Mouse (Mus musculus): ENCODE results near the gene Cdc27.
"Not testable (repeated sequence)": the region's sequence is repeated elsewhere in the genome, so short reads cannot be mapped to it uniquely, and the experiment has no call there.

Cdc27 gene

DNA sequence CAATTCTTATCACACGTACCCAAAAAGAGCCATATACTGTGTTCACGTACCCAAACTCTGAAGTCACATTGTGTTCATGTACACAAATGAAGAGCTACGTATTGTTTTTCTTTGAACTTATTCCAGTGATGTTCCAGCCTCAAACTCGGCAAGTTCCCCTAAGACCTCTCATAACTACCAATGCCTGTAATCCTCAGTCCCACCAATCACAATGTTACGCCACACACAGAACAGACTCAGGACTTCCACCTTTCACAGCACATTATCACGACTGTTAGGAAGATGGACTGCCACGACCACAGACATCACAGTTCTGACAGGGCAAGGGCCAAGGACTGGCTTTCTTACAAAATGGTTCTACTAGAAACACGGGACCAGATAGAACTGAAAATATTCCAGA, 20.1 kb upstream of the Cdc27 start:
- not testable (repeated sequence) for DNase-seq (ENCODE audit: low spot score)

DNA sequence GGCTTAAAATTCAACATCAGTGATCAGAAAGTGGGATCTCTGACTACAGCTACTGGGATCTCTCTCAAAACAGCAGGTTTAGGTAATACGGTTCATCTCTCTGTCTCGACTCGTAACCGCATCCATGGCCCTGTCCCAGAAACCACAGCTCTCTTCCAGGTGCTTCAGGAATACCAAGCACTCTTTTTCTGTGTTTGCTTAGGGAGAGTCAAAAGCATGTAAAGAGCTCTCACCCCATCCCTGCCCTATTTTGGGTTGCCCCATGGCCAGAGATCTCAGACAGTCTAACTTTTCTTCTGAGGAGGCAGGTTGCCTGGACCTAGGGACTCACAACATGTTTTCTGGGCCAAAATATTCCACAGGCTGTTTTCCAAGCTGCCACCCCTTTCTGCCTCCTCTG, 17.9 kb upstream of the Cdc27 start:
- no peak for DNase-seq (ENCODE audit: low spot score)

DNA sequence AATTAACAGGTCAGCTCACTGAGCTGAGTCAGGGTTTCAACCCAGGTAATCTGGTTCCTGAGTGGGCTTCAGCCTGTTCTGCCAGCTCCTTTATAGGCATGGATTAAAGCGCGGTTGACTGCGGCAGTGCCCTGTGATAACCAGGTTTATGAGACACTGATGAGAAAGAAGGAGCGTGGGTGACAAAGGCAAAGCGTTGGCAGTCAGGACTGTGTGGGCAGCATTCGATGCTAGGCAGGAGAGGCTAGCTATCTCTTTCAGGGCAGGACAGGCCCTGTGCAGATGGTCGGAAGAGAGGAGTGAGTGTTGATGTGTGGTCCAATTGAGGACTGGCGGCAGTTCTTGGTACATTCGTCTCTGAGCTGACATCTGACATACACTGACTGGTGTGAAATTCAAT, 17.3 kb upstream of the Cdc27 start:
- no peak for DNase-seq (ENCODE audit: low spot score)

DNA sequence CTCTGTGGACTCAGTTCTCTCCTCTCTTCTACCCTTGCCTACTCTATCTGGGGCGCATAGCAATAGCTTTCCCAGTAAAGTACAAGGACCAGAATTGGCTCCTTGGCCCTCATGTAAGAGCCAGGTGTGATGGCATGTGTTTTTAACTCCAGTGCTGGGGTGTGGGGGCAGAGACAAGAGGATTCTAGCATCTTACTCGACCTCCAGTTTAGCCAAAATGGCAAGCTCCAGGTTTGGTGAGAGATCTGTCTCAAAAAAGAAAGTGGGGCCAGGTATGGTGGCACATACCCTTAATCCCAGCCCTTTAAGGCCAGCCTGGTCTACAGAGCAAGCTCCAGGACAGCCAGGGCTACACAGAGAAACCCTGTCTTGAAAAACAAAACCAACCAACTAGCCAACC, 16.4 kb upstream of the Cdc27 start:
- no peak for DNase-seq (ENCODE audit: low spot score)

DNA sequence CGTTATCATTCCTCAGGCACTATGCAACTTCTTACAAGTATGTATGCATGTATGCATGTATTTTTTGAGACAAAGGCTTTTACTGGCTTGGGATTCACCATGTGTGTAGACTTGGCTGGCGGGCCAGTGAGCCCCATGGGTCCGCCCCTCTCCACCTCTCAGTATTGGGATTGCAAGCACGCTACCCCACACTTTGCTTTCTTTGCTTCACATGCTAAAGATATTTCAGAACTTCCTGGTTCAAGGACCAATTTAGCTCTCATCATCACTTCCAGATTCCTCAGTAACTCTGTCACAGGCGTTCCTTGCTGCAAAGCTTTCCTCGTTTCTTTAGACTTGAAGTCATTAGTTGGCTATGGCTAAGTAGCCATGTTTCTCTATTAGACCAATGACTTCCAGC, 15.7 kb upstream of the Cdc27 start:
- no peak for DNase-seq (ENCODE audit: low spot score)

DNA sequence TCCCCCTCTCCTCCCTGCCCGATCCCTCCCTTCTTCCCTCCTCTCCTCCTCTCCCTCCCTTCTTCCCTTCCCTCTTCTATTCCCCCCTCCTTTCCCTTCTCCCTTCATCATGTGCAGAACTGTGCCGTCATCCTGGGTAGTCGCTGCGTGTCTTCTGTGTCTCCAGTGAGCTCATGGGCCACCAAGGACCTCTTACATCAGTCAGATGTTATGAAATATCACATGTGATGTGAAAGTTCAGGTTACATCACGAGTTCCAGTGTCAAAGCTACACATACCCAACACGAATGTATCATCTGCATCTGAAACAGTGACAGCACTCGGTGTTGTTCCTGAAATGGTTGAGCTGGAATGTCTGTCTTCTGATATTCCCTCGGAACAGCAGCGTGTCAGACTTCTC, 14.8 kb upstream of the Cdc27 start:
- no peak for DNase-seq (ENCODE audit: low spot score)

DNA sequence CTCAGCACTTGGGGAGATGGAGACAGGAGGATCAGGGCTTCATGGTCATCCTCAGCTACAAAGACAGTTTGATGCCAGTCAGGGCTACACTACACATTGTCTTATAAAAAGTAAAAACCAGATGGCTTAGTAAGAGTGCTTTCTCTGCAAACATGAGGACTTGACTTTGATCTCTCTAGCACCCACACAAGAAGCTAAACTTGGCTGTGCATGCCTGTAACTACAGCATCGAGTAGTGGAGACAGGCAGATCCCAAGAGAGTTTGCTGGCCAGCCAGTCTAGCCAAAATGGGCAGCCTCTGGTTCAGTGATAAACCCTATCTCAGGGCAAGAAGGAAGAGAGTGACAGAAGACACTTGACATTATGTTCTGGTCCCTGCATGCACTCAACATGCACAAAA, 13.1 kb upstream of the Cdc27 start:
- no peak for DNase-seq (ENCODE audit: low spot score)

DNA sequence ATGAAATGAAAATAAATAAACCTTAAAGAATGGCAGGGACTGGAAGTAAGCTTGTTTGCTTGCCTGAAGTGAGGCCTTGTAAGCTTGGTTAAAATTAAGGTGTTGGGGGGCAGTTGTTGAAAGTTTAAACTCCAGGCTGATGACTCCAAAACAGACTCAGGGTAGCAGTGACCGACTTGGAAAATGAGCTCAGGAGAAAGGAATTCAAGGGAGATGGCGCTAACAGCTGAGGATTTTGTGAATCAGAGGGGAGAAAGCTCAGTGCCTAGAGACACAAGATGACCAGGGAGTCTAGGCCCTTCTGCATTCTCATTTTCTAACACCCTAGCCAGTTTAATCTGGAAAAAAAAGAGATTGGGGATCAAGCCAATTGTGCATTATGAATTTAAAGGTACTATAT, 10.6 kb upstream of the Cdc27 start:
- DNase-seq (ENCODE audit: low spot score) = no peak

DNA sequence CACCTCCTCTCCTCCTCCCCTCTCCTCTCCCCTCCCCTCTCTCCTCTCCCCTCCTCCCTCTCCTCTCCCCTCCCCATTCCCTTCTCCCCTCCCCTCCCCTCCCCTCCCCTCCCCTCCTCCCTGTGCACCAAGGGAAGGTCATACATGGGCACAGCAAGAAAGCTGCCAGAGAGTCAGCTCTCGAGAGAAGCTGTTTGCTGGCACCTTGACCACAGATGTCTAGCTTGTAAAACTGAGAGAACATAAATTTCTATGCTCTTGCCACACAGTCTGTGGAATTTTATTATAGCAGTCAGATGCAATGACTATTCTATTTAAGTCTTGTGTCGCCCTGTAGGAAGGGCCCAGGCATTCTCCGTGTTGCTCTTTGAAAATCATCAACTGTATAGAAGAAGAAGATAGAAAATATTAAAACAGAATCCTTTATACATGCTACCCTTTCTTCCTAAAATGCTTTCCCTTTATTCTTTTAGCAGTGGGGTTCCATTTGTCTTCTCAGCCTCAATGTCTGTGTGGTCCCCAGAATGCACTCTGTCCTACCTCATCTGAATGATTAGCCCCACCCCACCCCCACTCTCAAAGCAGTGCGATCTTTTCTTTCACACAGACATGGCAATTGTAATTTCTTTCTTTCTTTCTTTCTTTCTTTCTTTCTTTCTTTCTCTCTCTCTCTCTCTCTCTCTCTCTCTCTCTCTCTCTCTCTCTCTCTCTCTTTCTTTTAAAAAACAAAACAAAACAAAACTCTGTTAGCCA, 8.4 kb upstream of the Cdc27 start:
- DNase-seq (ENCODE audit: low spot score) = no peak

DNA sequence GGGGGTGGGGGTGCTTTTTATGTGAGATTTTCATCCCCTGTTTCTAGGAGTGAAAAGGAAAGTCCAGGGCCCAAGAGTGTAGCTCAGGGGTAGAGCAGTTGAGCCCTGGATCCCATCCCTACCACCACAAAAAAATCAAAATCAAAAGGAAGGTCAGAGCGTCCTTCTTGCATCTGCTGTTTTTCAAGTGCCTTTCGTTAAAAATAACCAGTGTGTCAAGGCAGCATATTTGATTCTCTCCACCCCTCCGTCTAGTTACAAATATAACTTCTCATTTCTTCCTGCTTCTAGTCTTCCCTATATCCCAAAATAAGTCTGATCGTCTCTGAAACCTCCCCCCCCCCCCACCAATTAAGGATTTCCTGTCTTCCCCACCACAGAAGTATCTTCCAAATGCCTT, 7.6 kb upstream of the Cdc27 start:
- no peak for DNase-seq (ENCODE audit: low spot score)

DNA sequence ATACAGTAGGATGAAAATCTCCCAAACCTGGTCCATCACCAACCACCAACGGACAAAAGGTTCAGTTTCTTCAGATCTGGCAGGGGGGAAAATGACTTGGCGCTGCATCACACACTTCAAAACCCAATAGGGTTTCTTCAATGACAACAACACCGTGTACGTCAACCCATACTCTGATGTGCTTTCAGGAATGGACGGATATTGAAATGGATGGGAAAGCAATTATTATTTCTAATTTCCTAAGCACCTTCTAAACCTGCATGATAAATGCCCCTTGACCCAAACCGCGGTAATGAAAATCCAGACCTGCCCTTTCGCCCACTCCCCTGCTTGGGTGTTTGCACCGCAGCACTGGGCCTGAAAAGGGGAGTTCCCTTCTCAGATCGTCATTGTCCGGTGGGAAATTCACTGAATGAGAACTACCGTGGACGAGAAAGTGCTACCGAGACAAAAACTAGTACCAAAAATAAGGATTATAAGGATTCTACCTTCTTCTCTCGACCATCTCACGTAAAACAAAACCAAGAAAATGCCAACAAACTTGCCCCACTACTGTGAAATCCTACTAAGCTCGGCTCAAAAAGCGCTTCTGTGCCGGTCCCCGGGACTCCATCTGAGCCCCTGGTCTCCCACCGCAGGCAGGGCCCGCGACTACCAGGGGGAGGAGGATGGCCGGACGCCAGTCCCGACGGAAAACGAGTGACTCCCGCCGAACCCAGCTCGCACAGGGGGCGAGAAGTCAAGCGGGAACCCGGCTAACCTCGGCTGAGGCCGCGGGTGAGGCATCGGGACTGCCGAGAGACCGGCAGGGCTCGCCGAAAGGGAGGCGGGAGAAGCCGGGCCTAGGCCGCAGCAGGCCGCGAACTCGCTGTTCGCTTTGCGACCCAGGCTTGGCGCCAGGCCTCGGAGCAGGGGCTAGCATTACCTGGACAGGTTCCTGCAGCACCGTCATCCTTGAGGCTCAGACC, 698 bp downstream of the Cdc27 start:
- peak; percentile 27 for DNase-seq (ENCODE audit: low spot score)

DNA sequence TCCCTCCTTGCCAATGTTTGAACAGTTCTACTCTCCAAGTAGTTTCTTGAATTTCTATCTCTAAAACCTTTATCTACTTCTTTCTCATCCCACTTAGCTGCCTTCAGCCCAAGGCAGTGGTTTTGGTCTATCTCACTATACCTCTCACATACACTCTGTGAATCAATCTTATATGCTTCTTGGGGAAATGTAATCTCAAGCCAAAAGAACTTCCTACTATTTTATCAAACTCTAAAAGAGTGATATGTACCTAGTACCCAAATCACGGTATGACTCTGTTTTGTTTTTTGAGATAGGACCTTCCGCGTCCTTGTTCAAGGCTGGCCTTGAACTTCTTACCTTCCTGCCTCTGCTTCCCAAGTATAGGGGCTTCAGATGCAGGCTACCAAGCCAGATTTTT, 2.9 kb downstream of the Cdc27 start:
- no peak for DNase-seq (ENCODE audit: low spot score)

DNA sequence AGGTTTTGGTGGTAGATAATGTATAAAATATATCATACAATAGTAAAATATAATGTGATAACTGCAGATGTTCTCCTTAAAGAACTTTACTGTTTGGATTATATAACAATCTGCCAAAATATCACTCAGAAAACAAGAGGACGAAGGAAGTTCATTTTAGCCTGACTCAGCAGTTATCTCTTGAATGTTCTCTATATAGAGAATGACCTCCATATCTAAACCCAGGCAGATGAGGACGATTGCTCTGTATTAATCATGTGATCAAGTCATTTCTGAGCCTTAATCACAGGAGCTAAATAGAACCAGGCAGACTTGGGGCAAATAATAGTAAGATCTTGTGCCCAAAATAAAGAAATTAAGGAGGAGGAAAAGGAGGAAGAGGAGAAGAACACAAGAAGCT, 5.9 kb downstream of the Cdc27 start:
- no peak for DNase-seq (ENCODE audit: low spot score)

DNA sequence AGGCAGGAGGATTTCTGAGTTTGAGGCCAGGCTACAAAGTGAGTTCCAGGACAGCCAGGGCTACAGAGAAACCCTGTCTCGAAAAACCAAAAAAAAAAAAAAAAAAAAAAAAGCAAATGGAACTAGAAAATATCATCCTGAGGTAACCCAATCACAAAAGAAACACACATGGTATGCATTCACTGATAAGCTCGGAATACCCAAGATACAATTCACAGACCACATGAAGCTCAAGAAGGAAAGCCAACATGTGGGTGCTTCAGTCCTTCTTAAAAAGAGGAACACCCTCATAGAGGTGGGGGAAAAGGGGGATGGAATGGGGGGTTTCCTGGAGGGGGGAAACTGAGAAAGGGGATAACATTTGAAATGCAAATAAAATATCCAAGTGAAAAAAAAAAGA, 7.1 kb downstream of the Cdc27 start:
- DNase-seq (ENCODE audit: low spot score) = not testable (repeated sequence)

DNA sequence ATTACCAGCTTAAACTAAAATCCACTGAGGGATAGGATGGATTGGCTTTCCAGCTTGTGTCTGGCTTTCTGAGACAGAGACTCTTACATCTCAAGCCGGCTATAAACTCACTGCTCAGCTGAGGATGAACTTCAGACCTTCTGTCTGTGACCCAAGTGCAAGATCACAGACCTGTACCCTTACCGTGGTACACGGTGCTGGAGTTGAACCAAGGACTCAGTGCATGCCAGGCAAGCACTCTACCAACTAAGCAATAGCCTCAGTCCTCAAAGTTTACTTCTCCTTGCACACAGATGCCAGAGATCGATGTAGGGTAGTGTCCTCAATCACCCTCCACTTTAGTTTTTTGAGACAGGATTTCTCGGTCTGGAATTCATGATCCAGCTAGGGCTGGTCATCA, 10.6 kb downstream of the Cdc27 start:
- no peak for DNase-seq (ENCODE audit: low spot score)

DNA sequence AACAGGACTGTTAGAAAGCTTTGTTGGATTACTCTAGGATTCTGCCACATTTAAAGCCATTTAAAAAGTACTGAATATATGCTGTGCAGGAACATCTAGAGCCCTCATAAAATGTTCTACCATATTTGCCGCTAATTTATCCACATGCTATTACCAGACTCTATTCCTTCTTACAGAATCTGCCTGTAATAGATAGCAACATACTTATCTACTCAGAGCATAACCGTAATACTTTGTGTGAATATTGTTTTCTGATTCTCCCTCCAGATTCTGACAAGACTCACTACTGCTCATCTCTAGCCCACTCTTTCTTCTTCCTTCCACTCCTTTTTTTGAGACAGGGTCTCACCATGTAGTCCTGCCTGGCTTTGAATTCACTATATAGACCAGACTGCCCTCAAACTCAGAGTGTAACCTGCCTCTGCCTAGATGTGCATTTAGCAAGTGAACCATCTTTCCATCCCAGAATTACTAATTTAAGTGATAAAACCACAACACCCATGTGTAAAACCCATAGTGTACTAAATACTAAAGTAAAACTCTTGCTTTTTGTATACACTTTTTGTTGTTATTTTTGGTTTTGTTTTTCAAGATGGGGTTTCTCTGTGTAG, 12.4 kb downstream of the Cdc27 start:
- DNase-seq (ENCODE audit: low spot score) = no peak

DNA sequence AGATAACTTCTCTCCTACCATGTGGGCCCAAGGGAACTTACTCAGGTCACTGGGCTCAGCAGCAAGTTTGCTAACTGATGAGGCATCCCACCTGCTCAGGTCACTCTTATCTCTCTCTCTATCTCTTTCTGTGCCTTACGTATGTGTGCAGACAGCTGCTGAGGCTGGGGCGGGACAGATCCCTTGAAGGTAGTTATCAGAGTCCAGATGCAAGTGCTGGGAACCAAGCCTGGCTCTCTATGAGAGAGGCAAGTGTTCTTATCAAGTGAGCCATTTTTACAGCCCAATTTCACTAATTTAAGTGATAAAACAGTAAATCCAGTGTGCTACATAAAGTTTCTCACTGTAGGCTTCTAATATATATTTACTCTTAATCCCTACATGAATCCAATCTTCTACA, 13.6 kb downstream of the Cdc27 start:
- DNase-seq (ENCODE audit: low spot score) = no peak

DNA sequence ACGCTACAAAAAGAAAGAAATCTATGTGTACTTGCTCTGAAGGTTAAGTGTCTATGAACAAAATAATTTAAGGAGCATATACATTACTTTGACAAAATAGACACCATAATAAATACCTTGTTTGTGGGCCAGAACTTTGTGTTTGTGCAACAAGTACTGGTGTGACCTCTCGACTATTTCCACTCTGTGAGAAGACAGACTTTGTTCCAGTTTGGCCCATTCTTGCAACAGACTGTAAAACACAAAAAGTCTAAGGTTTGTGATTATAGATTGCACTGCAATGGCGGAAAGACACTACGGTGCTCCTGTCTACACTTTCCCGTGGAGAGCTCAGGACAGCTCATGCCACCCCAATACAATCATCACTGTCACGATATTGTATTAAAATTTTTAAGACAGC, 24.5 kb downstream of the Cdc27 start:
- no peak for DNase-seq (ENCODE audit: low spot score)

DNA sequence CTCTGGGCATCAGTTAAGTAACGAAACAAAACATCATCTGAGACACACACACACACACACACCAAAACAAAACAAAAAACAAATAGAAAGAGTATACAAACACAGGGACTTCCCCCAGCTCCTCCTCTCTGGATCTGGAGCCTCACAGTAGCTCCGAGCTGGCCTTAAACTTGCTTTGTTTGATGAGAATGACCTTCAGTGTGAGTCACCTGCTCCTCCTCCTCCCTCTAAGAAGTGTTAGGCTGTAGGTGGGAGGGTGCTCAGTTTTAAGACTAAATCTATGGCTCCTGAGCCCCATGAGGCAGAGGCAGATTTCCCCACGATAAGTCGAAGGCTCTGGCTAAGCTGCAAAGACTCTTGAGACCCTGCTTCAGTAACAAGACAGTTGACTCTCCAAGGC, 38.0 kb downstream of the Cdc27 start:
- no peak for DNase-seq (ENCODE audit: low spot score)

DNA sequence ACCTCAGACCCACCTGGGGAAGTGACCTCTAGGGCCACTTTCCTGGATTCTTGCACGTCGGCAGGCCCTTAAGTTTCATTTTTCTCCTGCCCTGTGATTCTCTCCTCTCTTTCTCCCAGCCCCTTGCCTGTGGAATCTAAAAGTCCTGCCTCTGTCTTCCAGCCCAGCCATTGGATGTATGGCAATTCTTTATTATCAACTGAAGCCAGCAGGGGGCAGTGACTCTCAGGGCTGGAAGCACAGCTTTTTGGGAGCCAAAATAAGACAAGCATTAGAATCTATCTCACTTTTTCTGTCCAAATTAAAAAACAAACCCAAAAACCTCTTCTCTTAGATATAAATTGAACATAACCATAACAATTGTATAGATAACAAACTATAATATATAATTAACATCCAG, 39.8 kb downstream of the Cdc27 start:
- DNase-seq (ENCODE audit: low spot score) = no peak

DNA sequence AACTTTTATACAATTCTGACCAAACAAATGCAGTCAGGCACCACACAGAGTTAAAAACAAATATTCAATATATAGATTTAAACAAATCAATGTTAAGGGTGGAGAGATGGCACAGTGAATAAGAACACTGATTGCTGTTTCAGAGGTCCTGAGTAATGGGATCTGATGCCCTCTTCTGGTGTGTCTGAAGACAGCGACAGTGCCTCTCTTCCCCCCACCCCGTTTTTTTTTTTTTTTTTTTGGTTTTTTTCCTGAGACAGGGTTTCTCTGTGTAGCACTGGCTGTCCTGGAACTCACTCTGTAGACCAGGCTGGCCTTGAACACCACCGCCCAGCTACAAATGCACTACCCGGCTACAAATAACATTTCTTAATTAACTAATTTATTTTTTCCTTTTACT, 42.0 kb downstream of the Cdc27 start:
- no peak for DNase-seq (ENCODE audit: low spot score)

DNA sequence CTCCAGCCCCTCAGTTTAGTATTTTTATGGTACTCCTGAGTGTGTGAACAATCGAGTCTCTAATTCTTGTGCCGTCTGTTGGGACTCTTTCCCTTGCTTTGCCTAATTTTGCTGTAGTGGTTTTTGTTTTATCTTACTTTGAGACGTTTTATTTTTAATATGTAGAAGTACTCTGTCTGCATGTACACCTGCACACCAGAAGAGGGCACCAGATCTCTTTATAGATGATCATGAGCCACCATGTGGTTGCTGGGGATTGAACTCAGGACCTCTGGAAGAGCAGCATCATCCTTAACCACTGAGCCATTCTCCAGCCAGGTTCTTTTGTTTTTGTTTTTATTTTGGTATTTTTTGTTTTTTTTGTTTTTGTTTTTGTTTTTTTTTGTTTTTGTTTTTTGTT, 62.1 kb downstream of the Cdc27 start:
- DNase-seq (ENCODE audit: low spot score) = no peak

DNA sequence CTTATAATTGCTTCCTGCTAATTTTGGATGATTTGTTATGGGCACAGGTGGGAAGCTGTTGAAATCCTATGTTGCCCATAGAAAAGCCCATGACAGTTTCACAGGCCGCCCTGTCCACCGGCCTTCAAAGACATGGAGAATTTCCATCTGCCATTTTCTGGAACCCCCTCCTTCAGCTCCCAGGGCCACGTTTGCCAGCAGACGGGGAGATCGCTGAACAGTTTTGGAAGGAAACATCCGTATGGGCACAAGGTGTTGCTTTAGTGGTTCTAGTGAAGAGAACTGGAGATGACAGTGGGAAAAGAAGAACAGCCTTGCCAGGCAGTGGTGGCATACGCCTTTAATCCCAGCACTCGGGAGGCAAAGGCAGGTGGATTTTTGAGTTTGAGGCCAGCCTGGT, 68.4 kb downstream of the Cdc27 start:
- no peak for DNase-seq (ENCODE audit: low spot score)
